Mouse (Mus musculus) midbrain, embryonic 14.5 days (tissue): ENCODE results near the gene Camk2g. TPM values are rescaled to one million over a fixed set of nuclear protein-coding genes. Genes with fewer than 3 reads are reported as not detected.

Experiments
- ATAC-seq: fragments of 200-750 bp; cut with Nextera tagmentation; 2 replicates; pipeline ENCODE4 v1.8.0; 2017; ENCODE audit warnings: moderate number of reproducible peaks, moderate library complexity; ENCODE audit not compliant: low FRiP score, low TSS enrichment
- DNase-seq: peaks from one replicate; pipeline ENCODE4 v3.0.0-alpha.2; 2015
- H3K27ac ChIP-seq: fragments of 300-500 bp; sonication (generic); replicated peaks from 2 replicates; pipeline ENCODE4 v1.5.1; 2014; ENCODE audit warnings: mild to moderate bottlenecking, low read depth, low read length, moderate library complexity
- H3K27me3 ChIP-seq: fragments of 300-500 bp; sonication (generic); 2 replicates; pipeline ENCODE4 v1.6.1; 2014; ENCODE audit warnings: low read length, control low read depth, mixed read lengths; ENCODE audit not compliant: control insufficient read depth, insufficient read depth
- H3K36me3 ChIP-seq: fragments of 300-500 bp; sonication (generic); 2 replicates; pipeline ENCODE4 v1.6.1; 2014; ENCODE audit warnings: low read length, control low read depth; ENCODE audit not compliant: control insufficient read depth, insufficient read depth
- H3K4me1 ChIP-seq: fragments of 300-500 bp; sonication (generic); 2 replicates; pipeline ENCODE4 v1.6.1; 2014; ENCODE audit warnings: mild to moderate bottlenecking, antibody characterized with exemption, low read length, control low read depth; ENCODE audit not compliant: control insufficient read depth, insufficient read depth
- H3K4me2 ChIP-seq: fragments of 300-500 bp; sonication (generic); 2 replicates; pipeline ENCODE4 v1.6.1; 2014; ENCODE audit warnings: mild to moderate bottlenecking, low read length, moderate library complexity
- H3K4me3 ChIP-seq: fragments of 300-500 bp; sonication (generic); replicated peaks from 2 replicates; pipeline ENCODE4 v1.5.1; 2014; ENCODE audit warnings: low read depth, low read length
- H3K9ac ChIP-seq: fragments of 300-500 bp; sonication (generic); replicated peaks from 2 replicates; pipeline ENCODE4 v1.6.1; 2014; ENCODE audit warnings: mild to moderate bottlenecking, low read length, moderate library complexity
- H3K9me3 ChIP-seq: fragments of 300-500 bp; sonication (generic); 2 replicates; pipeline ENCODE4 v1.6.1; 2016; ENCODE audit warnings: low read length, control low read depth, mixed read lengths; ENCODE audit not compliant: control insufficient read depth
- WGBS: fragments of 180-500 bp; shearing (Covaris S2); extraction: QIAGEN DNeasy Blood & Tissue Kit; methylation state at CpG from one replicate; pipeline ENCODE4 v1.1.7; 2014; 5-methylcytosine and 5-hydroxymethylcytosine counted together
- polyA plus RNA-seq: library from polyadenylated mRNA; unstranded; fragments of >200 nt; fragmentation: Nextera tagmentation; extraction: Ambion mirVana; gene quantifications from 2 replicates; pipeline ENCODE4 v1.2.1, GENCODE M21; 2014

Gene Camk2g
- polyA plus RNA-seq, 1 experiment from 2014 or later, result 122 TPM

GRCm38 (mm10) chr14:20802926-20803605, 9.2 kb upstream of the Camk2g start:
- Histone ChIP-seq H3K4me2 (no peak overlapping the region), H3K4me1 (no peaks in the 10 kb centered on the region), H3K27me3 (no peaks in the 10 kb centered on the region), H3K9ac (no peak overlapping the region), H3K9me3 (no peaks in the 10 kb centered on the region), H3K36me3 (no peaks in the 10 kb centered on the region), H3K4me3 (no peak overlapping the region), H3K27ac (no peak overlapping the region)
- ATAC-seq (no peak), DNase-seq (no peak)
- WGBS, result 41% methylated on average over 2 of the region's 2 CpGs

DNA sequence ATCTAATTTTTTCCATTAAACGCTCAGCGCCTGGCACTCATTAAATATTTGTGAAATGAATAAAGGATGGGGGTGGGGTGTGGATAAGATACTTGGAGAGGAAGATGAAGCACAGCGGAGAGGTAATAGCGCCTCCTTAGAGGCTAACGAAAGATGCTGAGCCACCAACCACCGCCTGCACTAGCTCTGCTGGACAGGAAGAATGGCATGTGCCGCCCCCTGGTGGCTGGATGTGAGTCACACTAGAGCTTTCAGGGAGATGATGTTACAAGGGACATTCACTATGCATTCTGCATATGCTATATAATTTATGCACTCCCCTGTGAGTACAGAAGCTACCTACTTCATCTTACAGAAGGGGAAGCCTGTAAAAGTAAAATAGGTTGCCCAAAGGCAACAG, 4.9 kb upstream of the Camk2g start:
- Histone ChIP-seq H3K9me3 (no peaks in the 10 kb centered on the region), H3K27ac (no peak overlapping the region), H3K9ac (no peak overlapping the region), H3K36me3 (no peaks in the 10 kb centered on the region), H3K4me1 (peaks cover 14% of the 10 kb centered on the region), H3K4me3 (no peak overlapping the region), H3K27me3 (no peaks in the 10 kb centered on the region), H3K4me2 (no peak overlapping the region)
- DNase-seq, result peak; percentile 84
- WGBS, result 10% methylated on average over 7 of the region's 7 CpGs
- no peak for ATAC-seq

DNA sequence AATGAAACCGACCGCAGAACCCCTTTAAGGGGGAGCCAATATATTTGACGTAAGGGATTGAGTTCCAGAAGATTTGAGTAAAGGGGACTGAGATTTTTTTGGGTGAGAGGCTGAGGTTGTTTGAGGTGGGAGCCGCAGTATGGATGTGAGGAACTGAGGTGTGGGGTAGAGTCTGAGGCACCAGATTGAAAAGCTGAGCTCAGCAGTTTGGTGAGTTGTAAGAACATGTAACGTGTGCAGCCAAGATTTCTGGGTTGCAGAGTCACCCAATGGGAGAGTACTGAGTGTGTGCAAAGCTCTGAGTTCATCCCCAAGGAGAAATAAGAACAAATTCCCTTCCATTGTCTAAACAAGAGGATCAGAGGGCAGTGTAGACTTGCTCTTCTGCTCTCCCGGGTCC, 4.4 kb upstream of the Camk2g start:
- H3K9me3 ChIP-seq, result no peaks in the 10 kb centered on the region
- ATAC-seq (no peak), DNase-seq (no peak)
- H3K27me3 ChIP-seq, result no peaks in the 10 kb centered on the region
- WGBS, result 85% methylated on average over 6 of the region's 6 CpGs
- H3K9ac ChIP-seq, result no peak overlapping the region
- no peak overlapping the region for H3K27ac ChIP-seq
- no peak overlapping the region for H3K4me2 ChIP-seq
- H3K4me1 ChIP-seq, result peaks cover 14% of the 10 kb centered on the region
- no peaks in the 10 kb centered on the region for H3K36me3 ChIP-seq
- no peak overlapping the region for H3K4me3 ChIP-seq

GRCm38 (mm10) chr14:20796643-20797042, 2.8 kb upstream of the Camk2g start:
- H3K9me3 ChIP-seq, result no peaks in the 10 kb centered on the region
- H3K9ac ChIP-seq, result no peak overlapping the region
- 11% methylated on average over 8 of the region's 8 CpGs for WGBS

GRCm38 (mm10) chr14:20796170-20796569, 2.3 kb upstream of the Camk2g start:
- no peak for DNase-seq
- H3K27me3 ChIP-seq, result no peaks in the 10 kb centered on the region
- H3K9ac ChIP-seq, result no peak overlapping the region
- peaks cover 9% of the 10 kb centered on the region; the same call in 1 of the 2 replicates for H3K36me3 ChIP-seq
- no peak for ATAC-seq
- peaks cover 31% of the 10 kb centered on the region for H3K4me1 ChIP-seq
- no peaks in the 10 kb centered on the region for H3K9me3 ChIP-seq
- WGBS, result 72% methylated on average over 8 of the region's 8 CpGs
- H3K4me2 ChIP-seq, result no peak overlapping the region
- H3K4me3 ChIP-seq, result no peak overlapping the region
- H3K27ac ChIP-seq, result no peak overlapping the region

More at GRCm38 (mm10) chr14:20796643-20797042, 2.8 kb upstream of the Camk2g start:
- Histone ChIP-seq H3K36me3 (peaks cover 4% of the 10 kb centered on the region; the same call in 1 of the 2 replicates), H3K27me3 (no peaks in the 10 kb centered on the region), H3K4me2 (peak overlapping the region; percentile 21; the same call in 1 of the 2 replicates), H3K4me3 (no peak overlapping the region), H3K27ac (no peak overlapping the region), H3K4me1 (peaks cover 27% of the 10 kb centered on the region)
- ATAC-seq (no peak), DNase-seq (peak; percentile 66)

DNA sequence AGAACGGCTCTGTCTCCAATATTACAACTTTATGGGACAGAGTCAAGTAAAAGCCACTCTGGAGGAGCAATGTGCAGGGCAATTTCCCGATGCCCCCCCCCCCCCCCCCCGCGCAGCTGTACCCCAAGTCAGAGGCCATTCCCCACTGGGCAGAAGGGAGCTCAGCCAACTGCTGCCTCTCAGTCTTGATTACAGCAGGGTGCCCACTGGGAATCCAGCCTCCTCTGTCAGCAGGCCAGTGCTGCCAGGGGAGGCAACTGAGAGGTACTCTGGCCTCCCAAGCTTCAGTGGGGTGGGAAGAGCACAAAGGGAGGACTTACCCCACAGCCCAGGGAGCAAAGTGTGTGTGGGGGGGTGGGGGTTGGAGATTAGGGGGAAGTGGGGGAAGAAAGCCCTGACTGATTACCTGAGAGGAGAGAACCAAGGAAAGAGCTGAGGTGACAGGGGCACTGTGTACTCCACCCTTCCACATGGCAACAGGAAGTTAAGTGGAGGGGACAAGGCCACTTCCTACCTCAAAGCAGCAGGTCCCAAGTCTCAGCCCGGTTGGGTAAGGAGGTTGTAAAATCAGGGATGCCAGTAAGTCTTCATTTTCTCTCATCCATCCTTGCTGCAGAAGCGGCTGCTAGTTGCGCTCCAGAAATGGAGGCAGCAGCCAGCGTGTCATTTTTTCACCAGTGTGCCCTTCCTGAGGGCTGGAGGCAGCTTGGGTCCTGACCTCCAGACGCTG, 1.7 kb upstream of the Camk2g start:
- no peak overlapping the region for H3K9ac ChIP-seq
- no peak overlapping the region for H3K27ac ChIP-seq
- no peaks in the 10 kb centered on the region for H3K27me3 ChIP-seq
- H3K4me3 ChIP-seq, result no peak overlapping the region
- no peak overlapping the region for H3K4me2 ChIP-seq
- peaks cover 14% of the 10 kb centered on the region; the same call in 1 of the 2 replicates for H3K36me3 ChIP-seq
- no peaks in the 10 kb centered on the region for H3K9me3 ChIP-seq
- ATAC-seq (no peak), DNase-seq (no peak)
- peaks cover 31% of the 10 kb centered on the region for H3K4me1 ChIP-seq
- 47% methylated on average over 7 of the region's 9 CpGs for WGBS

DNA sequence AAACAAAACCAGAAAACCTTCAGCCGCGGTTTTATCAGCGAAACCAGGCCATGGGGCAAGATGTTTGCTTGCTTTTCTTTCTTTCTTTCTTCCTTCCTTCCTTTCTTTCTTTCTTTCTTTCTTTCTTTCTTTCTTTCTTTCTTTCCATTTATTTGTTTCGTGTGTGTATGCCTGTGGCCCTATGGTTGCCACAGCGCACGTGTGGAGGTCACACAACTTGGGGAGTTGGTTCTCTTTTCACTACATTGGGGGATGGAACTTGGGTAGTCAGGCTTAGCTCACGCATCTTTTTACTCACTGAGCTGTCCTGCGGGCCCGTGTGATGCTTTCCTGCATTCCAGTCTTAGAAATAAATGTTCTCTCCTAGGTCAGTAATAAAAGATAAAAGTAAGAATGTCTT, 701 bp upstream of the Camk2g start:
- Histone ChIP-seq H3K9me3 (no peaks in the 10 kb centered on the region), H3K9ac (peak overlapping the region; percentile 79; the same call in 1 of the 2 replicates), H3K36me3 (peaks cover 24% of the 10 kb centered on the region), H3K27ac (0 out of 2 replicates have a peak overlapping the region, but pooled peaks have one; percentile 85), H3K4me1 (peaks cover 31% of the 10 kb centered on the region), H3K27me3 (no peaks in the 10 kb centered on the region), H3K4me3 (peak overlapping the region; percentile 87), H3K4me2 (peak overlapping the region; percentile 82)
- no peak for ATAC-seq
- DNase-seq, result no peak
- WGBS, result 8% methylated on average over 9 of the region's 9 CpGs

DNA sequence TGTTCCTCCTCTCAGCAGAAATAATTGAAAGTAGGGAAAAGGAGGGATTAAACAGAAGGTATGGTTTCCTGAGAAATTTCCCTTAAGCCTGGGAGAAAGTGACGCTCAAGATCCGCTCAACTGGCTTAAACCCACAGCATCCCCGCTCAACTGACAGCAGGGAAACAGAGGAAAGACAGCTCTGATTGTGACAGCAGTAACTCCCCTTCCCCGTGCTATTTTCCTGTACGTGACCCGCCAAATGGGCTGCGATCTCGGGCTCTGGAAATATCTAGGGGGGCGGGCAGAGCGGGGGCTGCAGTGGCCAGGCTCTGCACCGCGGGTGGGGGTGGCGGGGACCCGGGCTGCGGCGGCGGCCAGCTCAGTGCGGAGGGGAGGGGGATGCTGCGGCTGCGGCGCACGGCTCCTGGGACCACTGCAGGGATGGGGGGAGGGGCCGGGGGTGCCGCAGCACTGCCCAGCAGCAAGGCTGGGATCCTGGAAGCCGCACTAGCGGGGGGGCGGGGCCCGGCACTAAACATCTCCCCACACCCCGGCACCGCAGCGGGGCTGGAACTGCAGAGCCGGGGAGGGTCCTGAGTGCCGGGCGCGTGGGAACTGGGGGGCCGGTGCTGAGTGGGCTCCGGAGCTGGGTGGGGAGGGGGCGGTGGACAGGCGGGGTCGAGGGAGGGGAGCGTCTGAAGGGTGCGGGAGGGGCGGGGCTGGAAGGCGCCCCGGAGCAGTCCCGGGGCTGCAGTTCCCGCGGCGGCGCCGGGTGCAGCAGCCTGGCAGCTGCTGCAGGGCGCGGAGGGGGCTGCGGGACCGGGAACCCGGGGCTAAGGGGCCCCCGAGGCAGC, 748 bp downstream of the Camk2g start:
- H3K9me3 ChIP-seq, result no peaks in the 10 kb centered on the region
- peaks cover 31% of the 10 kb centered on the region for H3K4me1 ChIP-seq
- H3K9ac ChIP-seq, result peak overlapping the region; percentile 79
- H3K4me3 ChIP-seq, result peak overlapping the region; percentile 87
- peak overlapping the region; percentile 85 for H3K27ac ChIP-seq
- H3K36me3 ChIP-seq, result peaks cover 36% of the 10 kb centered on the region
- 1% methylated on average over 49 of the region's 57 CpGs for WGBS
- peak overlapping the region; percentile 82 for H3K4me2 ChIP-seq
- peak; percentile 68 for ATAC-seq
- no peaks in the 10 kb centered on the region for H3K27me3 ChIP-seq
- DNase-seq, result peak; percentile 82
